Mouse (Mus musculus): ENCODE measurements around the gene Gjb3. TPM values are rescaled to one million over a fixed set of nuclear protein-coding genes. Genes with fewer than 3 reads are reported as not detected.

Gene Gjb3
- total and polyA plus RNA-seq, 3 experiments = not detected

DNA sequence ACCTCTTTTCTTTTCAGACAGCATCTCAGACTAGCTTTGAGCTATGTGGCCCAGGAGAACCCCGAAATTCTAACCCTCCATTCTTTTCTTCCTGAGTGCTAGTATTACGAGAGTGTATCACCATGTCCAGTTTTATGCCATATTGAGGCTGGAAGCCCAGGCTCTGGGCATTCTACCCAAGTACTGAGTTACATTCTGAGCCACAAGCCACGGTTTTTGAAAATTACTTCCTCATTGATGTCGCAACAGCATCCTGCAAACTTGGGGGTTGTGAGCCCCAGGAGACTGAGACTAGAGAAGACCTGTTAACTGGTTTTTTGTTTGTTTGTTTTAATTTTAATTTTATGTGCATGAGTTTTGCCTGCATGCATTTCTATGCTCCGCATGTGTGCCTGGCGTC is 2.9 kb downstream of the Gjb3 start:
- DNase-seq (ENCODE audit: low spot score) = no peak
- H3K4me1 ChIP-seq (ENCODE audit: insufficient read depth, low read depth, low read length) = no peaks in the 10 kb centered on the region
- H3K27me3 ChIP-seq (ENCODE audit: insufficient read depth, low read length) = no peaks in the 10 kb centered on the region; the same call in 1 of the 2 replicates
- TF ChIP-seq GATA1 (IDR thresholded peaks at IDR 0.05; ENCODE audit: borderline replicate concordance, low read length) = no peak
- H3K4me3 ChIP-seq (ENCODE audit: low read depth, low read length) = no peak overlapping the region
- H3K9me3 ChIP-seq (replicated peaks) = peaks cover 86% of the 10 kb centered on the region
- no peaks in the 10 kb centered on the region for H3K36me3 ChIP-seq (replicated peaks)
- ATAC-seq (ENCODE audit: extremely low read depth, insufficient number of reproducible peaks, low FRiP score, poor library complexity, severe bottlenecking) = no peak

DNA sequence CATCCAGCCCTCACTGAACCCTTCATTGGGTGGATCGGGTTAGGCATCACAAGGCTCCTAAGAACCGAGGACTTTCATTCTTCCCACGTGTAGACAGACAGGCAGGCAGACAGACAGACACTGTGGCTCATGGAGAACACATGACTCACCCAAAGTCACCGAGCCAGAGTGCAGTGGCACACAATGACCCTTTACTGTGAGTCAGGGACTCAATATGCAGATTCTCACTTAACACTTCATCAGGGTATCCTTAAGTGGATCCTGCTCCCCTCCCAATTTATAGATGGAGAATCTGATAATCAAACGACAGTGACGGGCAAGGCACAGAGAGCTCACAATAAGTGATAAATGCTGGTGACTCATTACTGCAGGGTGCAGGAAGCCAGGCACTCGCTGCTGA is 3.4 kb downstream of the Gjb3 start:
- ATAC-seq (ENCODE audit: extremely low read depth, insufficient number of reproducible peaks, low FRiP score, poor library complexity, severe bottlenecking) (no peak), DNase-seq (ENCODE audit: low spot score) (no peak)
- Histone ChIP-seq H3K36me3 (replicated peaks) (no peaks in the 10 kb centered on the region), H3K9me3 (replicated peaks) (peaks cover 84% of the 10 kb centered on the region), H3K27me3 (ENCODE audit: insufficient read depth, low read length) (no peaks in the 10 kb centered on the region; the same call in 1 of the 2 replicates), H3K4me1 (ENCODE audit: insufficient read depth, low read depth, low read length) (no peaks in the 10 kb centered on the region), H3K4me3 (ENCODE audit: low read depth, low read length) (no peak overlapping the region)
- no peak for TF ChIP-seq GATA1 (IDR thresholded peaks at IDR 0.05; ENCODE audit: borderline replicate concordance, low read length)
- no peak for TF ChIP-seq GATA2 (IDR thresholded peaks at IDR 0.05; ENCODE audit: borderline replicate concordance, low read depth, low read length)
- no peak for TF ChIP-seq CTCF (IDR thresholded peaks at IDR 0.05; ENCODE audit: low read depth, low read length)
- TF ChIP-seq TAL1 (conservative IDR thresholded peaks at IDR 0.05; ENCODE audit: low read depth, low read length) = no peak
- TF ChIP-seq POLR2AphosphoS5 (IDR thresholded peaks at IDR 0.05; ENCODE audit: insufficient replicate concordance, low read depth, low read length) = no peak

DNA sequence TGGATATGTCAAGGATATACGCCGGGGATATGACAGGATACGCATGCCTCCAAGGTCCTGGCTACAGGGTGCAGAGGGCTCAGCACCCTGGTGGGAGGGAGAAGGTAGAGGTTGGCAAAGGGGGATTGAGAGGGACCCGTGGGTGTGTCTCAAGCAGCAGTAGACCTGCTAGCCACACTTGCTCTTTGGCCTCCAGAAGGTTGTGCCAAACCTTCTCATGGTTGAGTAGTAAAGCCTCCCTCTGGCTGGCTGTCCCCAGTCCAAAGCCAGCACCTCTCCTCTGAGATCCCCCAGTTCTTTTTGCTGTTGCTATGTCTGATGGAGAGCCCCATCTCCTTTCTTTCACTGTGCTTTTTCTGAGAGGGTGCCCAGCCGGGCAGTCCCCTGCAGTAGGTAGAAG is 5.4 kb downstream of the Gjb3 start:
- H3K36me3 ChIP-seq (replicated peaks) = no peaks in the 10 kb centered on the region
- no peak for DNase-seq (ENCODE audit: low spot score)
- H3K4me1 ChIP-seq (ENCODE audit: insufficient read depth, low read depth, low read length) = no peaks in the 10 kb centered on the region
- ATAC-seq (ENCODE audit: extremely low read depth, insufficient number of reproducible peaks, low FRiP score, poor library complexity, severe bottlenecking) = no peak
- H3K9me3 ChIP-seq (replicated peaks) = peaks cover 74% of the 10 kb centered on the region
- no peaks in the 10 kb centered on the region; the same call in 1 of the 2 replicates for H3K27me3 ChIP-seq (ENCODE audit: insufficient read depth, low read length)
- H3K4me3 ChIP-seq (ENCODE audit: low read depth, low read length) = no peak overlapping the region
- TF ChIP-seq GATA2 (IDR thresholded peaks at IDR 0.05; ENCODE audit: borderline replicate concordance, low read depth, low read length) = no peak
- TF ChIP-seq CTCF (IDR thresholded peaks at IDR 0.05; ENCODE audit: low read depth, low read length) = no peak
- TF ChIP-seq GATA1 (IDR thresholded peaks at IDR 0.05; ENCODE audit: borderline replicate concordance, low read length) = no peak
- TF ChIP-seq POLR2AphosphoS5 (IDR thresholded peaks at IDR 0.05; ENCODE audit: insufficient replicate concordance, low read depth, low read length) = no peak
- no peak for TF ChIP-seq TAL1 (conservative IDR thresholded peaks at IDR 0.05; ENCODE audit: low read depth, low read length)

DNA sequence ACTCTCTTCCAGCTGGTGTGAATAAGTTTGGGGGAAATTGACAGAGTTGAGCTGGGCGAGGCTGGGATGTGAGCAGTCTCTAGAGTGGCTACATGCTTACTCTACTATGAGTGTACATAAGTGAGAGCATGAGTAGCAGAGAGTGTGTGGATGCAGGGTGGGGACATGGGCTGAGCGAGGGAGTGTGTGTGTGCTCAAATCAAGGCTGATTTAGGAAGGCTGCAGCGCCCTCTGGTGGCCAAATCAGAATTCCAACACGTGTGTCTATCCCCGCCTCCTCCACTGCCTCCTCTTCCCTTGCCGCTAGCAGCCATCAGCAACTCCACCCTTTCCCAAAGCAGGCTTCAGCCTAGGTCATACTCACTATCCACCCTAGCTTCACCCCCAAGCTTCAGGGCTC is 5.9 kb downstream of the Gjb3 start:
- H3K4me1 ChIP-seq (ENCODE audit: insufficient read depth, low read depth, low read length) = no peaks in the 10 kb centered on the region
- TF ChIP-seq TAL1 (conservative IDR thresholded peaks at IDR 0.05; ENCODE audit: low read depth, low read length) = no peak
- peak; percentile 10; the same call in 1 of the 2 replicates for TF ChIP-seq CTCF (IDR thresholded peaks at IDR 0.05; ENCODE audit: low read depth, low read length)
- no peaks in the 10 kb centered on the region; the same call in 1 of the 2 replicates for H3K27me3 ChIP-seq (ENCODE audit: insufficient read depth, low read length)
- ATAC-seq (ENCODE audit: extremely low read depth, insufficient number of reproducible peaks, low FRiP score, poor library complexity, severe bottlenecking) (no peak), DNase-seq (ENCODE audit: low spot score) (no peak)
- H3K36me3 ChIP-seq (replicated peaks) = no peaks in the 10 kb centered on the region
- H3K9me3 ChIP-seq (replicated peaks) = peaks cover 73% of the 10 kb centered on the region
- no peak overlapping the region for H3K4me3 ChIP-seq (ENCODE audit: low read depth, low read length)

DNA sequence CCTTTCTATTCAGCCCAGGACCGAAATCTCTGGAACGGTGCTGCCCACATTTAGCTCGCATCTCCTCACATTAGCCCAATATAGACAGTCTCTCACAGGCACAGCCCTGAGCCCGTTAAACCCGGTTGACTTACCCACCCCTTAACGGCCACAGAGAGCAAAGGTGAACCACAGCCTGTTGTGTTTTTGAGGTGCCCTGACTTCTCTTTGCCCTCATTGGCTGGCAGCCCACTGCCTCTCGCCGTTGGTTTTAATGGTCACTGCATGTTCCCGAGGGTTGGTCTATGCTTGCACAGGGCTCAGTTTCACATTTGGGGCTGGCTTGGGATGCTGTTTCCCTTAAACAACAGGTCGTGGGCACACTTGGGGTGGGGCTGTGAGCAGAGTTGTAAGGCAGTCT is 6.3 kb downstream of the Gjb3 start:
- Histone ChIP-seq H3K9me3 (replicated peaks) (peaks cover 72% of the 10 kb centered on the region), H3K4me3 (ENCODE audit: low read depth, low read length) (no peak overlapping the region), H3K27me3 (ENCODE audit: insufficient read depth, low read length) (no peaks in the 10 kb centered on the region; the same call in 1 of the 2 replicates), H3K36me3 (replicated peaks) (no peaks in the 10 kb centered on the region), H3K4me1 (ENCODE audit: insufficient read depth, low read depth, low read length) (no peaks in the 10 kb centered on the region)
- TF ChIP-seq POLR2AphosphoS5 (IDR thresholded peaks at IDR 0.05; ENCODE audit: insufficient replicate concordance, low read depth, low read length) (no peak), TAL1 (conservative IDR thresholded peaks at IDR 0.05; ENCODE audit: low read depth, low read length) (no peak), GATA2 (IDR thresholded peaks at IDR 0.05; ENCODE audit: borderline replicate concordance, low read depth, low read length) (no peak), CTCF (IDR thresholded peaks at IDR 0.05; ENCODE audit: low read depth, low read length) (no peak), GATA1 (IDR thresholded peaks at IDR 0.05; ENCODE audit: borderline replicate concordance, low read length) (no peak)
- ATAC-seq (ENCODE audit: extremely low read depth, insufficient number of reproducible peaks, low FRiP score, poor library complexity, severe bottlenecking) (no peak), DNase-seq (ENCODE audit: low spot score) (no peak)

DNA sequence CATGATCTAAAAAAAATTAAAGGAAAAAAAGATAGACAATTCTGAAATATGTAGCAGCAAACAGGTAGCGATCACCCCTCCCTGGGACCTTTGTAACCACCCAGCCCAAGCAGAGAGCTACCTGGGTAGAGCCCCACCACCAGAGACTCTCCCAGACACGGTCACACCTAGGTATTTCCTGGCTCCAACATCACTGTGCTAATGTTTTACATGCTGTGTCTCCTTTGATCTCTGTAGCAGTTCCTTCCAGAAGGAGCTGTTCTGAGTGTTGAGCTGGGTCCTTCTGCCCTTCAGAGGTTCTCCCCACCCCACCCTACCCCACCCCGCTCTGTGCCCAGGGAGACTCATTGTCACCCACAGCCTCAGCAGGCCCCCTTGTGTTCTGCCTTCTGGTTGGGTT is 7.0 kb downstream of the Gjb3 start:
- Histone ChIP-seq H3K36me3 (replicated peaks) (no peaks in the 10 kb centered on the region), H3K9me3 (replicated peaks) (peaks cover 69% of the 10 kb centered on the region), H3K4me3 (ENCODE audit: low read depth, low read length) (no peak overlapping the region), H3K4me1 (ENCODE audit: insufficient read depth, low read depth, low read length) (no peaks in the 10 kb centered on the region), H3K27me3 (ENCODE audit: insufficient read depth, low read length) (no peaks in the 10 kb centered on the region; the same call in 1 of the 2 replicates)
- no peak for DNase-seq (ENCODE audit: low spot score)
- no peak for ATAC-seq (ENCODE audit: extremely low read depth, insufficient number of reproducible peaks, low FRiP score, poor library complexity, severe bottlenecking)
- TF ChIP-seq CTCF (IDR thresholded peaks at IDR 0.05; ENCODE audit: low read depth, low read length) = no peak
- no peak for TF ChIP-seq POLR2AphosphoS5 (IDR thresholded peaks at IDR 0.05; ENCODE audit: insufficient replicate concordance, low read depth, low read length)
- no peak for TF ChIP-seq TAL1 (conservative IDR thresholded peaks at IDR 0.05; ENCODE audit: low read depth, low read length)
- TF ChIP-seq GATA2 (IDR thresholded peaks at IDR 0.05; ENCODE audit: borderline replicate concordance, low read depth, low read length) = no peak
- TF ChIP-seq GATA1 (IDR thresholded peaks at IDR 0.05; ENCODE audit: borderline replicate concordance, low read length) = no peak

DNA sequence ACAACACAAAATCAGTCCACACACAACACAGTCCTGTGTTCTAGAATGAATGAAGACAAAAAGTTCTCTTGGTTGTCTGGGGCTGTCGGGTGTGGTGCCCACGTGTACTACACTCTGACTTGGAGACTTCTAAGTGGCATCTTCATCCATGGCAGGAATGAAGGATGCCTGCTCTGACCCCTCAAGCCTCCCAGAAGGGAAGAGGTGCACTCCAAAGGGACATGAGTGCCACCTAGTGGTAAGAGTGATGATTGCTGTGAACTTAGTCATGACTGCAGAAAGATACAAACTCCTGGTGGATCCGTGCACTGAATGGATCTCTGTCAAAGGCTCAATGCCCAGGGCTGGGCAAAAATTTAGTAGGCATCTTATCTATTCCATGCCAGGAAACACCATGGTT is 11.0 kb downstream of the Gjb3 start:
- DNase-seq (ENCODE audit: low spot score) (no peak), ATAC-seq (ENCODE audit: extremely low read depth, insufficient number of reproducible peaks, low FRiP score, poor library complexity, severe bottlenecking) (no peak)
- H3K36me3 ChIP-seq (replicated peaks) = no peaks in the 10 kb centered on the region
- no peak for TF ChIP-seq TAL1 (conservative IDR thresholded peaks at IDR 0.05; ENCODE audit: low read depth, low read length)
- no peak for TF ChIP-seq POLR2AphosphoS5 (IDR thresholded peaks at IDR 0.05; ENCODE audit: insufficient replicate concordance, low read depth, low read length)
- TF ChIP-seq GATA1 (IDR thresholded peaks at IDR 0.05; ENCODE audit: borderline replicate concordance, low read length) = no peak
- TF ChIP-seq GATA2 (IDR thresholded peaks at IDR 0.05; ENCODE audit: borderline replicate concordance, low read depth, low read length) = no peak
- no peak for TF ChIP-seq CTCF (IDR thresholded peaks at IDR 0.05; ENCODE audit: low read depth, low read length)
- peaks cover 60% of the 10 kb centered on the region for H3K9me3 ChIP-seq (replicated peaks)
- no peaks in the 10 kb centered on the region for H3K27me3 ChIP-seq (ENCODE audit: insufficient read depth, low read length)
- H3K4me1 ChIP-seq (ENCODE audit: insufficient read depth, low read depth, low read length) = no peaks in the 10 kb centered on the region
- H3K4me3 ChIP-seq (ENCODE audit: low read depth, low read length) = no peak overlapping the region
